Mouse (Mus musculus) layer of hippocampus, adult 9-11 months (tissue): ENCODE results near the gene Gm12166.

Experiments
- DNase-seq: peaks from one replicate; pipeline ENCODE4 v3.0.0; 2022

Gene Gm12166

GRCm38 (mm10) chr11:46052105-46052659 lies at the start of gene Gm12166:
TSS of gene Gm12166 (minus strand) at chr11:46052321.
- DNase-seq = peak; percentile 30

DNA sequence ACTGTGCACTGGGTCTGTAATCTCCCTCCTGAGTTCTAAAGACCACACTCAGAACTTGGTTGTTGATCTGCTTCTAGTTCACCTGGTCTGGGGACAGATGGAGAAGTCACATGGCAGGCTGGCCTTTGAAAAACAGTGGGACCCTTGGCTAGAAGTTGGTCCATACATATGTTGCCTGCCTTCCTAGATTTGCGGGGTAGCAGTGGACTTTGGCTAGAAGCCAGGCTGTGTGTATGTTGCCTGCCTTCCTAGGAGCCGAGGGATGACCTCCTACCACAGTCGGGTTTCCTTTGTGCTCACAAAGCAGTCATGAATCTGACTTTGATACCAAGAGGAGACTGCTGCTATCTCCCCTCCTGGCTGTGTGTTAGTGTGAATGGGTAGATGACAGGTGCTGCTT lies 44.9 kb upstream of the Gm12166 start:
- no peak for DNase-seq

GRCm38 (mm10) chr11:46096265-46096649 lies 44.1 kb upstream of the Gm12166 start:
- DNase-seq = no peak

GRCm38 (mm10) chr11:46095477-46096264 lies 43.5 kb upstream of the Gm12166 start:
- DNase-seq = no peak

DNA sequence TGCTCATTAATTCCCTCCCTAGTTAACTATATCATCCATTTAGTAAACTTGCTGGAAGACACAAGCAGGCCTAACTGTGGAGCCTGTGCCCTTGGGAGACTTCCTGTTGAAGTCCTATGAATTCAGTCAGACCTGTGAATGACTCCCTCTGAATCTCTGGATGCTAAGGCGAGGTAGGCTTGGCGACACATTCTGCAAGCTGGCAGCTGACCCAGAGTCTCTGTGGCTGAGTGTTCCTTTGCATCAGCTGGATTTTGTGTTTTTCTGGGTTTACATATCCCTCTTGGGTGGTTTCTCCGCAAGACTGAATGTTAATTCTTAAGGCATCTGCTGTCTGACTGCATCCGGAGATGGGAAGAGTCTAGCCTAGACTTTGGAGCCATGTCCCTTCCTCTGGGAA lies 40.0 kb upstream of the Gm12166 start:
- DNase-seq = peak; percentile 8

- no peak for DNase-seq
These were observed 39.0 kb upstream of the Gm12166 start for GRCm38 (mm10) chr11:46090951-46091667.

DNA sequence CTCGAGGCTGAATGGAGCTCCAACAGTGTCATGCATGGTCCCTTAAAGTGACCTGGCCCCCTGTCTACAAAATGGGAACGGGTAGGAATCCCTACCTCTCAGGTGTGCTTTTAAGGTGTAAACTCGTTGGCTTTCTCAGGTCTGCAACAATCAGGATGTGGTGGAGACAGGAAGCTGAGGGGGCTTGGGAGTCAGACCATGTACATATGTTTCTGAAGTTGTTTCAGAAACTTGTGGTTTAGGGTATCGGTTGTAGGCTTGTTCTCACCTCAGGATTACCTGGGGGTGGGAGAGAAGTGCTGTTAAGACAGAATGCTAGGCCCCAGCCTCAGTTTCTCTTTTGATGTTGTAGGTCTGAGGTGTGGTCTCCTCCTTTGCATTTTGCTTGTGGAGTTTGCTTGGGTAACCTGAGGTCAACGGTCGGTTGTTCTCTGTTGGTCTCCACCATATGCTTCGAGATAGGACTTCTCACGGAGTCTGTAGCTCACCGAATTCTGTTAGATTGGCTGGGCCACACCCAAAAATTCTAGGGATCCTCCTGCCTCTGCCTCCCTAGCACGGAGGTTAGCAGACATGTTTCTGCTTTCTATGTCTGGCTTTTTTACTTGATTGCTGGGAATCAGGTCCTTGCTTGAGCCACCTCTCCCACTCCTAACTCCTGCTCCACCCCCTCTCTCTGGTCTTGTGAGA lies 38.1 kb upstream of the Gm12166 start:
- DNase-seq = no peak

GRCm38 (mm10) chr11:46089081-46089713 lies 37.1 kb upstream of the Gm12166 start:
- DNase-seq = no peak

DNA sequence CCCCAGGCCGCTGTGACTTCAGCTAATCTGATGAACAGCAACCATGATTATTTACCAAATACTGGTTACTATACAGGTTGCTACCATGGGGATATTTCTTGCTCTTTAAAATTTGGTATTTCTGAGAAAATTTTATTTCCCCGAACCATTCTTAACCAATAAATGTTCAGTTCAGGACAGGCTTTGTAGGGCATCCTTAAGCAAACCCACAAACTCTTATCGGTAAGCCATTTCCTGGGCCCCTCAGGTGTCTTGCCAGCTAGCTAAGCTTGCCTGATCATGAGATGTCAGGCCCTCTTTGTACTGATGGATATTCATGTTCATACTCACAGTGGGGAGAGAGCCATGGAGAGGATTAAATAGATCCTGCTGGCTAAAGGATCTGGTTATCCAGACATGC lies 34.3 kb upstream of the Gm12166 start:
- DNase-seq = no peak

DNA sequence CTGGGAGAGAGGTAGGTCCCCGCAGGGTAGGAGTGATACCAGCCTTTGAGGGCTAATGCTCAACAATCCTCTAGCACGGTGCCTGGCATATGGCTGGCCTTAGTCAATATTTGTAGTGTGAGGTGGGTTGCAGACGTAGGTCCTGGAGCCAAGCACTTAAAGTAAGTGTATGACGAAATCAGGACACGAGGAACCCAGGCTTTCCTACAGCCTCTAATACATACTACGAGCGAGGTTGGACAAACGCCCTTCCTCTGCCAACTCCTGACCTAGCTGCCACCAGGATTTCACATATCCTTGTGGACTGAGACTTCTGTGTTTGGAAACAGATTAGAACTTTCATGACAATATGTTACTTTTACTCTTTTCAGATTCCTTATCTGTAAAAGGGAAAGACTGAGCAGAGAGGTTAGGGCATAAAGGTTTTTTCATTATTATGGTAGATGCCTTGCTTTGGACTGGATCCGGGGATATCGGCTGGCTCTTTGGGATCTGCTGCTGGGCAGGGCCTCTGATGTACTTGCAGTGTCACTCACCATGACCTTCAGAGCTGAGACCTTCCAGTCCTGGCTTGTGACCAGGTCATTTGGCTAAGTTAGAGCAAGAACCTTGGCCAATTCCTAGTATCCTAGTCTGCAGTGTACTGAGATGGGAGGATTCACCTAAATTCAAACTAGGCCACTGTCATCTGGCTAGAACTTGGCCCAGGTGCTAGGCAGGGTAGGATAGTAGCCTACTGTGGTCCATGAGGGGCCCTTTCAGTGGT lies 33.5 kb upstream of the Gm12166 start:
- no peak for DNase-seq

DNA sequence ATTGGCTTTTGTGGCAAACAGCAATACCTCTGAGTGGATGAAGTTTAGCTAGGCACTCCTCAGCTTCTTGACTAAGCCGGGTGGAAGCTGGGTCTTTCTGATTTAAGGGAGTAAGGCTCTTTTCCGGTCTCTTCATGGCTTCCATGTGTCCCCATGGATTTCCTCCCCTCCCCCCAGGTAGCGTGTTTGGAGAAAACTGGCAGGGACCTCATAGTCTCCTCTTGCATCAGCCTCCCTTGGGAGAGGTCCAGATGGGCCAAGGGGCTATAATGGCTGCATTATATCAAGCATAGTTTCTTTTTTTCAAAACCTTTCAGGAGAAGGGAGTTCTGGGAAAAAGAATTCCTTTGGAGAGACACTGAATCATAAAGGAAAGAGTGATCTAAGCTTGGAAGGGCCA lies 32.4 kb upstream of the Gm12166 start:
- no peak for DNase-seq

- DNase-seq = no peak
These were observed 31.8 kb upstream of the Gm12166 start for GRCm38 (mm10) chr11:46083835-46084444.

- DNase-seq = no peak
These were observed 31.3 kb upstream of the Gm12166 start for GRCm38 (mm10) chr11:46083405-46083804.

DNA sequence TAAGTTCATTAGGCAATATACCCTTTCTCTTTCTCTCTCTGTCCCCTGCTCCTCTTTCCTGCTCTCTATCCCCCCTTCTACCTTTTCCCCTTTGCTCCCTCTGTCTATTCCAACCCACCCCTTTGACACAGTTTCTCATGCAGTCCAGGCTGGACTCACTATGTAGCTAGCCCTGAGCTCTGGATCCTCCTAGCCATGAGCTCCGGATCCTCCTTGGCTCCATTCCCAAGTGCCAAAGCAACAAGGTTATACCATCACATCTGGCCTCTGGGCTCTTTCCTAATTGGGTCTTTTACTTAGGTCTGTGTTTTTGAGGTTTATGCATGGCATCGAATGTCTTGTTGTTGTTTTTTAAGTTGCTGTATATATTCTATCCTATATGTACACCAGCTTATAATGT lies 29.0 kb upstream of the Gm12166 start:
- DNase-seq = no peak

DNA sequence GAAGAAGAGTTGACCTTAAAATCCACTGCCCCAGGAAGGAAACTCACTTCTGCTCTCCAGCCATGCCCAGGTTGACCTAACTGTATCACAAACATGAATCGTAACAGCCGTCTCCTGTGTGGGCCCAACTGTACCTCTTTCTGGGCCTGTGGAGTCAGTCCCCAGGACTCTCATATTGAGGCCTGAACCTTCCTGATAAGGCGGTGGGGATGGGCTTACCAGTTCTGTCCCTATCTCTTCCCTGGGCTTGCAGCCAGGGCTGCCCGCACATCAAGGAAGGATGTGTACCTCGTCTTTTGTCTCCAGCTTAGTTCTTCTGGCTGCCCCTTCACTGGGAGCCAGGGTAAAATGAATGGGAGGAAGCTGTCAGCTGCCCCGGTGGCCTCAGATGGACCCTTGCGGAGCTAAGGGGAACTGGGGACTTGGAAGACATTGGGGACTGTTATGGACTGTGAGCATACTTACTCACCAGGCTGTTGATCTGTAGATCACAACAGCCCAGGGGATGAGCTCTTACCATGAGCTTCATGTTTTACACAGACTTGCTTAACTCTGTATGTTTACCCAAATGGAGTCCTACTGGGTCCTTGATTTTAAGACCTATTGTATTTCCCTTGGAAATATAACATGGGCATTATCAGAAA lies 25.7 kb upstream of the Gm12166 start:
- no peak for DNase-seq

DNA sequence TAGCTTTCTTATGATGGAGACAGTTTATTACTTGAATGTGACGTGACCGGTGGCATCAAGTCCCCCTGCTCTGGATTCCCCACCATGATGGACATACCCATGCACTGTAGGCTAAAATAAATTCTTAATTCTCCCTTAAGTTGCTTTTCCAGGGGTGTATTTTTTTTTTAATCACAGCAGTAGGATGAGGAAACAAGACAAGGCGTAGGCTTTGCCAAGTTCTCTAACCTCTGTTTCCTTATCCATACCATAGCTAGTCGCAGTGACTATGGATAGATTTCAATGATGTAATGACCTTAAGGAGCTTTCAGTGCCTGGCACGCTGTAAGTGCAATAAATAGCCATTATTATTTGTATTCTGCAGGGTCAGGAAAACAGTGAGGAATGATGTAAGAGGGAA lies 25.2 kb upstream of the Gm12166 start:
- no peak for DNase-seq

DNA sequence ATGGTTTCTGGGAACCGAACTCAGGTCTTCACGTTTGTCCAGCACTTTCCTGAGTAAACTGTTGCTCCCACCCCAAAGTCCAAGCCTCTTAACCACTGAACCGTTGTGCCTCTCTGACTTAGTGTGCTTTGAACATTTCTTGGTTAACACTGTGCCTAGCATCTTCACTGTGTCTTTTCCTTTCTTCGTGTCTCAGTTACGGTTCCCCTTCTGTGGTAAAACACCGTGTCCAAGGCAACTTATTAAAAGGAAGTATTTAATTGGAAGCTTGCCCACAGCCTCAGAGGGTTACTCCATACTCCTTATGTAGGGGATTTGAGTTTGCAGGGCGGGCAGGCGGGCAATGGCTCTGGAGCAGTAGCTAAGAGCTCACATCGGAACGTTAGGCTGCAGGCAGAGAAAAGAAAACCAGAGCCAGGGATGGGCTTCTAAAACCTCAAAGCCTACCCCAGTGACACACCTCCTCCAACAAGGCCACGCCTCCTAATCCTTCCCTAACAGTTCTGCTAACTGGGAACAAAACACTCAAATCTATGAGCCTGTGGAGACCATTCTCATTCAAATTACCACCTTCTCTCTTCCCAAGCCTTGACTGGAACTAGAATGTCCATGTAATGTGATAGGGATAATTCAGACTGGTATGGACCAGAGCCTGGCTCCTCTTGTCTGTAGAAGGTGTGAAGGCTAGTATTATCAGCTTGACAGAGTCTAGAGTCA lies 24.5 kb upstream of the Gm12166 start:
- DNase-seq = no peak

DNA sequence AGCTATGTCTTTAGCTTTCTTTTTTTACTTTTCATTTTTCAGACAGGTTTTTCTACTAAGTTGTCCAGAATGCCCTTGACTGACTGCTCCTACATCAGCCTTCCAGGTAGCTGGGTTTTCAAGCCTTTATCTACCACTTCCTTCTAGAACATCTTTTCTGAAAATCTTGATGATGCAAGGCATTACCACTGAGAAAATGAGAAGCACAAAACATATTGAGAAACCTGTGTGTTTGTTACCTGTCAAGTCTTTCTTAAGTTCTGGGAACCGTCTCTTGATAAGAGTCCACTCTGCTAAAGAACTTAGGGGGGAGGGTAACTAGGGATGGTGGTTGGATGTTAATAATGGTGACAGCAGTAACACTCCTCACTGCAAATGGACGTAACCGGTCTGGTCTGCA lies 23.4 kb upstream of the Gm12166 start:
- DNase-seq = no peak

GRCm38 (mm10) chr11:46073850-46074688 lies 21.9 kb upstream of the Gm12166 start:
- DNase-seq = no peak
